Mouse (Mus musculus) liver, embryonic 11.5 days (tissue): Measurements from ENCODE around the gene Fam192a. TPM values are rescaled to one million over a fixed set of nuclear protein-coding genes. Genes with fewer than 3 reads are reported as not detected.

Source experiments
- polyA plus RNA-seq: library from polyadenylated mRNA; unstranded; fragments of >200 nt; fragmentation: Nextera tagmentation; extraction: Ambion mirVana; gene quantifications from 2 replicates; pipeline ENCODE4 v1.2.1, GENCODE M21; 2014

Gene Fam192a
- polyA plus RNA-seq, 1 experiment from 2014 or later = 60.0 TPM

Other genes starting within 250 kb of the Fam192a start
- 110 and 115 TPM in 2 replicates for gene Herpud1, start 215.6 kb downstream of the Fam192a start, polyA plus RNA-seq
- gene Nlrc5, start 167.6 kb downstream of the Fam192a start, polyA plus RNA-seq = not detected in 2 replicates
- gene Cpne2, start 69.0 kb downstream of the Fam192a start, polyA plus RNA-seq = 7.8 and 8.4 TPM in 2 replicates
- 38.0 and 39.7 TPM in 2 replicates for gene Rspry1, start 60 bp downstream of the Fam192a start, polyA plus RNA-seq
- 28.8 and 33.5 TPM in 2 replicates for gene Arl2bp, start 64.6 kb upstream of the Fam192a start, polyA plus RNA-seq
- gene Pllp, start 94.3 kb upstream of the Fam192a start, polyA plus RNA-seq = 3.4 and 4.5 TPM in 2 replicates
- gene Ccl22, start 143.6 kb upstream of the Fam192a start, polyA plus RNA-seq = not detected in 2 replicates
- 0.53 and 0.78 TPM in 2 replicates for gene Cx3cl1, start 170.0 kb upstream of the Fam192a start, polyA plus RNA-seq
- 0.62 and 1.3 TPM in 2 replicates for gene Ccl17, start 208.5 kb upstream of the Fam192a start, polyA plus RNA-seq
- 82.2 and 82.9 TPM in 2 replicates for gene Coq9, start 236.3 kb upstream of the Fam192a start, polyA plus RNA-seq
- 94.8 and 99.5 TPM in 2 replicates for gene Ciapin1, start 236.4 kb upstream of the Fam192a start, polyA plus RNA-seq